Mouse (Mus musculus) midbrain, embryonic 11.5 days (tissue): ENCODE measurements around the gene Slc4a1. TPM values are rescaled to one million over a fixed set of nuclear protein-coding genes. Genes with fewer than 3 reads are reported as not detected.

Experiments
- ATAC-seq: fragments of 200-750 bp; cut with Nextera tagmentation; 2 replicates; pipeline ENCODE4 v1.8.0; 2017; ENCODE audit warnings: moderate TSS enrichment, moderate library complexity; ENCODE audit not compliant: low FRiP score
- DNase-seq: peaks from one replicate; pipeline ENCODE4 v3.0.0; 2015; ENCODE audit warnings: low spot score; ENCODE audit errors: missing footprints
- H3K27ac ChIP-seq: fragments of 300-500 bp; sonication (generic); 2 replicates; pipeline ENCODE4 v1.5.1; 2014; ENCODE audit warnings: low read depth, low read length
- H3K27me3 ChIP-seq: fragments of 300-500 bp; sonication (generic); 2 replicates; pipeline ENCODE4 v1.6.1; 2014; ENCODE audit warnings: mild to moderate bottlenecking, low read length, moderate library complexity, mixed read lengths; ENCODE audit not compliant: control insufficient read depth, insufficient read depth
- H3K36me3 ChIP-seq: fragments of 300-500 bp; sonication (generic); 2 replicates; pipeline ENCODE4 v1.6.1; 2014; ENCODE audit warnings: mild to moderate bottlenecking, low read length, moderate library complexity, mixed read lengths; ENCODE audit not compliant: control insufficient read depth, insufficient read depth
- H3K4me1 ChIP-seq: fragments of 300-500 bp; sonication (generic); 2 replicates; pipeline ENCODE4 v1.6.1; 2014; ENCODE audit warnings: low read length; ENCODE audit not compliant: control insufficient read depth, insufficient read depth
- H3K4me2 ChIP-seq: fragments of 300-500 bp; sonication (generic); 2 replicates; pipeline ENCODE4 v1.6.1; 2014; ENCODE audit warnings: mild to moderate bottlenecking, moderate library complexity
- H3K4me3 ChIP-seq: fragments of 300-500 bp; sonication (generic); 2 replicates; pipeline ENCODE4 v1.5.1; 2014; ENCODE audit warnings: low read depth, low read length
- H3K9ac ChIP-seq: fragments of 300-500 bp; sonication (generic); 2 replicates; pipeline ENCODE4 v1.6.1; 2014; ENCODE audit warnings: low read length
- H3K9me3 ChIP-seq: fragments of 300-500 bp; sonication (generic); 2 replicates; pipeline ENCODE4 v1.6.1; 2016; ENCODE audit warnings: low read length; ENCODE audit not compliant: control insufficient read depth
- WGBS: fragments of 180-500 bp; shearing (Covaris S2); extraction: QIAGEN DNeasy Blood & Tissue Kit; methylation state at CpG from one replicate; pipeline ENCODE4 v1.1.7; 2014; 5-methylcytosine and 5-hydroxymethylcytosine counted together
- microRNA-seq: library from miRNA; unstranded; fragments of <30 nt; microRNA quantifications from one replicate; pipeline ENCODE4, GENCODE M21; 2017
- polyA plus RNA-seq: library from polyadenylated mRNA; unstranded; fragments of >200 nt; fragmentation: Nextera tagmentation; extraction: Ambion mirVana; gene quantifications from 2 replicates; pipeline ENCODE4 v1.2.1, GENCODE M21; 2014

Slc4a1 gene
- polyA plus RNA-seq, 1 experiment from 2014 or later: 30.6 TPM

GRCm38 (mm10) chr11:102299839-102300238, 66.2 kb downstream of the Slc4a1 start:
- no peaks in the 10 kb centered on the region for H3K36me3 ChIP-seq
- H3K4me3 ChIP-seq: no peak overlapping the region
- WGBS: 9% methylated on average over 1 of the region's 1 CpGs
- no peak overlapping the region for H3K27ac ChIP-seq
- H3K9ac ChIP-seq: no peak overlapping the region
- DNase-seq (peak; percentile 97), ATAC-seq (no peak)
- no peaks in the 10 kb centered on the region for H3K9me3 ChIP-seq
- no peaks in the 10 kb centered on the region for H3K27me3 ChIP-seq
- H3K4me1 ChIP-seq: peaks cover 9% of the 10 kb centered on the region
- H3K4me2 ChIP-seq: no peak overlapping the region

Small RNAs within 50 kb of the gene (microRNA-seq; reads per million reads assigned to microRNA genes)
- gene Mir6930: not detected

Other genes with a start within 250 kb of the Slc4a1 start
- not detected in 2 replicates for gene Nags, start 220.7 kb downstream of the Slc4a1 start, polyA plus RNA-seq
- gene Tmem101, start 209.8 kb downstream of the Slc4a1 start, polyA plus RNA-seq: 33.5 and 35.9 TPM in 2 replicates
- 73.5 and 74.8 TPM in 2 replicates for gene Lsm12, start 180.9 kb downstream of the Slc4a1 start, polyA plus RNA-seq
- gene G6pc3, start 176.6 kb downstream of the Slc4a1 start, polyA plus RNA-seq: 27.8 and 31.5 TPM in 2 replicates
- 25.6 and 31.9 TPM in 2 replicates for gene Hdac5, start 136.0 kb downstream of the Slc4a1 start, polyA plus RNA-seq
- 17.4 and 18.4 TPM in 2 replicates for gene BC030867, start 117.3 kb downstream of the Slc4a1 start, polyA plus RNA-seq
- gene Asb16, start 97.5 kb downstream of the Slc4a1 start, polyA plus RNA-seq: 0.08 TPM in 1 of 2 replicates, not detected in the other
- 54.0 and 55.7 TPM in 2 replicates for gene Tmub2, start 81.3 kb downstream of the Slc4a1 start, polyA plus RNA-seq
- gene Atxn7l3, start 69.6 kb downstream of the Slc4a1 start, polyA plus RNA-seq: 13.3 and 15.2 TPM in 2 replicates
- 84.7 and 86.1 TPM in 2 replicates for gene Ubtf, start 46.5 kb downstream of the Slc4a1 start, polyA plus RNA-seq
- 42.0 and 43.0 TPM in 2 replicates for gene Rundc3a, start 27.2 kb upstream of the Slc4a1 start, polyA plus RNA-seq
- gene Slc25a39, start 41.7 kb upstream of the Slc4a1 start, polyA plus RNA-seq: 167 and 193 TPM in 2 replicates
- gene Grn, start 64.1 kb upstream of the Slc4a1 start, polyA plus RNA-seq: 36.8 and 39.3 TPM in 2 replicates
- gene Fam171a2, start 81.5 kb upstream of the Slc4a1 start, polyA plus RNA-seq: 7.2 and 10.6 TPM in 2 replicates
- 4.5 and 5.2 TPM in 2 replicates for gene Itga2b, start 103.9 kb upstream of the Slc4a1 start, polyA plus RNA-seq
- 42.5 and 43.8 TPM in 2 replicates for gene Gpatch8, start 190.2 kb upstream of the Slc4a1 start, polyA plus RNA-seq
- 13.9 and 14.6 TPM in 2 replicates for gene Gm11627, start 213.3 kb upstream of the Slc4a1 start, polyA plus RNA-seq
- gene Fzd2, start 238.2 kb upstream of the Slc4a1 start, polyA plus RNA-seq: 27.1 and 27.3 TPM in 2 replicates